ENCODE assay signal across 8 mouse cellular contexts in the genomic region with DNA sequence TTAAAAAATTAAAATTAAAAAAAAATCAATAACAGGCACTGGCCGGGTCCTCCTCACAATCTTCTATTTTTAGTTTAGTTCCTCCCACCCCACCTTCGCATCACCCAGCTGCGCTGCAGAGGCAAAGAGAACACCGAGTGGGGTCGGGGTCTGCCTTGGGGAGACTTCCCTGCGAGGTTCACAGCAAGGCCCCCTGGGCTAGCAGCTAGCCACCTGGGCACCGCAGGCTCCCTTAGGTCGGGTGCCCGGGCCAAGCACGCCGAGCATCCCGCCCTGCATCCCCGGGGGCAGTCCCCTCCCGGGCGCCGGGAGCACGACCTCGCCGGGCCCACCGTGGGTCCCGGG. TPM values are rescaled to one million over a fixed set of nuclear protein-coding genes. Genes with fewer than 3 reads are reported as not detected.
A peak's percentile ranks its signal among the peaks of the same experiment; 100 is the strongest.
DNase-seq lines count a peak whose midpoint lies in the region; ATAC-seq and TF ChIP-seq lines count a peak whose summit lies in the region.

No protein-coding gene starts in this region.

- H3K4me1 ChIP-seq in cerebellum, adult 2 months (ENCODE audit: control insufficient read depth, insufficient read depth, low read length), result peaks cover 3% of the 10 kb centered on the region; the same call in 1 of the 2 replicates
- peaks cover 6% of the 10 kb centered on the region; the same call in 1 of the 2 replicates for H3K4me1 ChIP-seq in neural tube, embryonic 11.5 days (ENCODE audit: control insufficient read depth, insufficient read depth, low read length)
- peaks cover 40% of the 10 kb centered on the region for H3K4me1 ChIP-seq in forebrain, embryonic 15.5 days

- H3K4me3 ChIP-seq in cerebellum, adult 2 months (replicated peaks; ENCODE audit: insufficient read depth, low read depth, low read length), result peak overlapping the region; percentile 98
- H3K4me3 ChIP-seq in neural tube, embryonic 11.5 days (ENCODE audit: low read depth, low read length), result peak overlapping the region; percentile 79
- peak overlapping the region; percentile 91 for H3K4me3 ChIP-seq in forebrain, embryonic 15.5 days
- H3K4me3 ChIP-seq in macrophage (ENCODE audit: inconsistent target), result peak overlapping the region; percentile 57

- DNase-seq in cerebellum, adult 2 months, result no peak
- no peak for DNase-seq in cerebellum, adult 18-20 months
- no peak for DNase-seq in neural tube, embryonic 11.5 days (ENCODE audit: low spot score)
- no peak for DNase-seq in neural tube, embryonic 10.5 days (ENCODE audit: extremely low spot score, low spot score)
- no peak for DNase-seq in gastrocnemius, postnatal 10 days
- DNase-seq in adipocyte (ENCODE audit: low spot score), result no peak

- no peaks in the 10 kb centered on the region for H3K36me3 ChIP-seq in neural tube, embryonic 11.5 days (ENCODE audit: control insufficient read depth, insufficient read depth, low read length)
- H3K36me3 ChIP-seq in forebrain, embryonic 15.5 days, result no peaks in the 10 kb centered on the region
- H3K36me3 ChIP-seq in macrophage (ENCODE audit: inconsistent target), result no peaks in the 10 kb centered on the region

- ATAC-seq in neural tube, embryonic 11.5 days (ENCODE audit: insufficient read depth, low FRiP score, low TSS enrichment), result no peak
- ATAC-seq in forebrain, embryonic 15.5 days (replicated peaks), result peak; percentile 20; the same call in 1 of the 2 replicates

- no peak for TF ChIP-seq CTCF in cerebellum, adult 2 months (IDR thresholded peaks at IDR 0.05; ENCODE audit: borderline replicate concordance, insufficient read depth, low read depth, low read length)

- peaks cover 39% of the 10 kb centered on the region for H3K79me2 ChIP-seq in macrophage (ENCODE audit: inconsistent target)

- under 1% methylated on average over 20 of the region's 21 CpGs for WGBS in cerebellum, adult 2 months
- 0% methylated on average over 19 of the region's 21 CpGs for WGBS in neural tube, embryonic 11.5 days
- 0% methylated on average over 21 of the region's 21 CpGs for WGBS in forebrain, embryonic 15.5 days
- 1% methylated on average over 21 of the region's 21 CpGs for WGBS in macrophage (ENCODE audit: missing documents)

- no peaks in the 10 kb centered on the region for H3K9me3 ChIP-seq in neural tube, embryonic 11.5 days (ENCODE audit: control insufficient read depth, low read length)
- H3K9me3 ChIP-seq in forebrain, embryonic 15.5 days, result no peaks in the 10 kb centered on the region

- H3K9ac ChIP-seq in neural tube, embryonic 11.5 days (ENCODE audit: low read length), result peak overlapping the region; percentile 76
- peak overlapping the region; percentile 80 for H3K9ac ChIP-seq in forebrain, embryonic 15.5 days (replicated peaks)

- peak overlapping the region; percentile 75 for H3K27ac ChIP-seq in cerebellum, adult 2 months (ENCODE audit: insufficient read depth, low read length)
- peak overlapping the region; percentile 76 for H3K27ac ChIP-seq in neural tube, embryonic 11.5 days (ENCODE audit: low read depth, low read length)
- H3K27ac ChIP-seq in forebrain, embryonic 15.5 days (replicated peaks), result peak overlapping the region; percentile 89
- peak overlapping the region; percentile 28; the same call in 1 of the 2 replicates for H3K27ac ChIP-seq in macrophage

- H3K27me3 ChIP-seq in cerebellum, adult 2 months (ENCODE audit: control insufficient read depth, insufficient read depth, low read length), result no peaks in the 10 kb centered on the region
- H3K27me3 ChIP-seq in neural tube, embryonic 11.5 days (ENCODE audit: control insufficient read depth, insufficient read depth, low read length), result no peaks in the 10 kb centered on the region
- no peaks in the 10 kb centered on the region for H3K27me3 ChIP-seq in forebrain, embryonic 15.5 days

- no peak for TF ChIP-seq POLR2A in cerebellum, adult 2 months (IDR thresholded peaks at IDR 0.05; ENCODE audit: borderline replicate concordance, insufficient read depth, low read length)

- H3K4me2 ChIP-seq in neural tube, embryonic 11.5 days (ENCODE audit: low read depth), result peak overlapping the region; percentile 95
- H3K4me2 ChIP-seq in forebrain, embryonic 15.5 days (replicated peaks), result peak overlapping the region; percentile 94

RNA-seq across cellular contexts. Expression of a gene that starts 15.1 kb away (rescaled TPM):
- 71.0 and 76.7 TPM in 2 replicates for polyA plus RNA-seq in cerebellum, adult 2 months (2012; rRNA removed)
- 13.0 and 13.8 TPM in 2 replicates for polyA plus RNA-seq in neural tube, embryonic 11.5 days (2014; fragmentation: Nextera tagmentation; extraction: Ambion mirVana)
- 15.1 and 17.1 TPM in 2 replicates for polyA plus RNA-seq in forebrain, embryonic 15.5 days (2015; fragmentation: Nextera tagmentation; extraction: Ambion mirVana)
- 10 to 100 TPM in 6 of 26 experiments, 1 to 10 TPM in 20; 1.1 to 30.8 (median 6.6) TPM for total RNA-seq in macrophage (2018; cell fraction: chromatin; rRNA removed)
- 10 to 100 TPM in 25 of 26 experiments, 1 to 10 TPM in 1; 9.1 to 25.0 (median 14.8) TPM for total RNA-seq in macrophage (2018; cell fraction: cytosol; rRNA removed)
- 10 to 100 TPM in 18 of 26 experiments, 1 to 10 TPM in 8; 2.6 to 33.0 (median 13.0) TPM for total RNA-seq in macrophage (2018; cell fraction: nucleus; rRNA removed)
- polyA plus RNA-seq in macrophage (2018), result 12.9 to 25.6 TPM (median 20.9 TPM) in 3 replicates
- total RNA-seq in gastrocnemius, postnatal 10 days (2021), result 1 to 10 TPM; 5.1 to 5.2 TPM

Comparison
In these comparisons a context has a peak if more than half of its experiments do, and no peak if none do; other contexts are left out.
1. H3K27ac ChIP-seq: peak in every context shown above with its lines; median percentile 89 in forebrain, embryonic 15.5 days; 76 in neural tube, embryonic 11.5 days; 75 in cerebellum, adult 2 months; 28 in macrophage.